Mouse (Mus musculus) myocyte (in vitro differentiated cells): ENCODE results near the gene Crocc2.

Experiments
- E2F4 ChIP-seq: IDR thresholded peaks from one replicate; pipeline ENCODE4 v1.6.1; 2011; ENCODE audit warnings: mild to moderate bottlenecking, control low read depth, moderate library complexity; ENCODE audit not compliant: insufficient read depth
- MAX ChIP-seq: IDR thresholded peaks from one replicate; pipeline ENCODE4 v1.6.1; 2011; ENCODE audit warnings: low read depth, mild to moderate bottlenecking, control low read depth
- MYOD1 ChIP-seq, 3 experiments: IDR thresholded peaks; one replicate each; pipeline ENCODE4 v1.6.1; 2011; ENCODE audit warnings: control low read depth in 2 of 3, low read depth in 2 of 3, mild to moderate bottlenecking in 2 of 3, moderate library complexity in 1 of 3; ENCODE audit not compliant: insufficient read length in 2 of 3, control insufficient read depth in 1 of 3
- POLR2A ChIP-seq: IDR thresholded peaks from one replicate; pipeline ENCODE4 v1.6.1; 2011; ENCODE audit warnings: low read depth, mild to moderate bottlenecking, control low read depth, moderate library complexity; ENCODE audit not compliant: insufficient read length
- POLR2AphosphoS2 ChIP-seq: IDR thresholded peaks from one replicate; pipeline ENCODE4 v1.6.1; 2011; ENCODE audit warnings: low read depth, control low read depth; ENCODE audit not compliant: insufficient read length

DNA sequence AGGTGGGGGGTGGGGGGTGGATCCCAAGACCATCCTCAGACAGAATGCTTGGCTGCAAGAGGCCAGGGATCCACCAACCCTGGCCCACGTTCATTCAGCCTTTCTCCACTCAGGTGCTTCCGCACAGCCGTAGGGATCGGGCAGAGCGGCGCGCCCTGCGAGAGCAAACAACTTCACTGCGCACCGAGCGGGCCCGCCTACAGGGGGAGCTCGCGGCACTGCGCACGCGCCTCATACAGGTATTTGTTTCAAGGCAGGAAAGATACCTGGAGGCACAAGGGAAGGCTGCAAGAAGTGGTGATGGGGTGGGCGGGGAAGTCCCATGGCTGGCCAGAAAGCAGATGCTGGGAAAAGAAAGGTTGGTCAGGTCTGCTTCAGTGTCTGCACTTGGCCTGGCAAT is 55.4 kb downstream of the Crocc2 start:
- TF ChIP-seq E2F4 (no peak), POLR2A (no peak), MAX (no peak), MYOD1 (IDR thresholded peaks at IDR 0.05; ENCODE audit: control insufficient read depth in 1 of 3, insufficient read length in 2 of 3, low read depth in 2 of 3) (no peak), POLR2AphosphoS2 (no peak)
